Mouse (Mus musculus) liver, embryonic 12.5 days (tissue): ENCODE results near the gene Coro2b. TPM values are rescaled to one million over a fixed set of nuclear protein-coding genes. Genes with fewer than 3 reads are reported as not detected.
"Not testable (repeated sequence)": the region's sequence is repeated elsewhere in the genome, so short reads cannot be mapped to it uniquely, and the experiment has no call there.

Source experiments
- ATAC-seq: fragments of 200-750 bp; cut with Nextera tagmentation; 2 replicates; pipeline ENCODE4 v1.8.0; 2017; ENCODE audit warnings: moderate number of reproducible peaks, mild to moderate bottlenecking, moderate library complexity
- H3K27ac ChIP-seq: fragments of 300-500 bp; sonication (generic); 2 replicates; pipeline ENCODE4 v1.5.1; 2016; ENCODE audit warnings: mild to moderate bottlenecking
- H3K27me3 ChIP-seq: fragments of 300-500 bp; sonication (generic); replicated peaks from 2 replicates; pipeline ENCODE4 v1.6.1; 2016; ENCODE audit warnings: mild to moderate bottlenecking, moderate library complexity
- H3K36me3 ChIP-seq: fragments of 300-500 bp; sonication (generic); 2 replicates; pipeline ENCODE4 v1.6.1; 2016; ENCODE audit warnings: mild to moderate bottlenecking, moderate library complexity
- H3K4me1 ChIP-seq: fragments of 300-500 bp; sonication (generic); 2 replicates; pipeline ENCODE4 v1.6.1; 2016
- H3K4me2 ChIP-seq: fragments of 300-500 bp; sonication (generic); 2 replicates; pipeline ENCODE4 v1.6.1; 2016; ENCODE audit warnings: mild to moderate bottlenecking, moderate library complexity
- H3K4me3 ChIP-seq: fragments of 300-500 bp; sonication (generic); 2 replicates; pipeline ENCODE4 v1.5.1; 2016; ENCODE audit warnings: mild to moderate bottlenecking, moderate library complexity
- H3K9ac ChIP-seq: fragments of 300-500 bp; sonication (generic); 2 replicates; pipeline ENCODE4 v1.6.1; 2016; ENCODE audit warnings: mild to moderate bottlenecking, moderate library complexity
- H3K9me3 ChIP-seq: fragments of 300-500 bp; sonication (generic); replicated peaks from 2 replicates; pipeline ENCODE4 v1.6.1; 2016; ENCODE audit warnings: mild to moderate bottlenecking, moderate library complexity
- WGBS: fragments of 180-500 bp; shearing (Covaris S2); methylation state at CpG from one replicate; pipeline ENCODE4 v1.1.7; 2016; ENCODE audit not compliant: insufficient replicate concordance; 5-methylcytosine and 5-hydroxymethylcytosine counted together
- polyA plus RNA-seq: library from polyadenylated mRNA; unstranded; fragments of >200 nt; fragmentation: Nextera tagmentation; extraction: Ambion mirVana; gene quantifications from 2 replicates; pipeline ENCODE4 v1.2.1, GENCODE M21; 2016

Coro2b gene
- polyA plus RNA-seq, 1 experiment from 2014 or later, result 2.7 TPM

DNA sequence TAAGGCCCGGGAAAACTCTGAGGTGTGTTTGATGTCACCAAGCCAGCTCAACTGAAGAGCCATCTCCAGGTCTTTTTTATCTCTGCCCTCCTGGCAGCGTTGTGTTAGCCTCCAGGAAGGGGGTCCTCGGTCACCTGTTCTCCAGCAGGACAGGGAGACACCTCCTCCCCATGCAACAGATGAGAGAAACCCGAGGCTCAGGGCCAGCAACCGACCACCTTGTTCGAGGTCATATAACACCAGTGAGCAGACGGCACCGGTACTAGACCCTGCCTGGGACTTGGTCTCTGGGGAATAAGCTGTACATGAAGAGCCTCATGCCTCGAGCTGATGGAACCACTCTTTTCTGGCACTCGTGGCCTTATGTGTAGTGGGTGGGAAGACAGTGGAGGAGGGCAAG is 72.1 kb downstream of the Coro2b start:
- no peaks in the 10 kb centered on the region for H3K9me3 ChIP-seq
- no peaks in the 10 kb centered on the region for H3K36me3 ChIP-seq
- no peaks in the 10 kb centered on the region for H3K4me1 ChIP-seq
- H3K27me3 ChIP-seq, result no peaks in the 10 kb centered on the region
- H3K9ac ChIP-seq, result no peak overlapping the region
- ATAC-seq, result no peak
- no peak overlapping the region for H3K4me3 ChIP-seq
- no peak overlapping the region for H3K4me2 ChIP-seq
- 77% methylated on average over 10 of the region's 10 CpGs for WGBS
- H3K27ac ChIP-seq, result no peak overlapping the region

DNA sequence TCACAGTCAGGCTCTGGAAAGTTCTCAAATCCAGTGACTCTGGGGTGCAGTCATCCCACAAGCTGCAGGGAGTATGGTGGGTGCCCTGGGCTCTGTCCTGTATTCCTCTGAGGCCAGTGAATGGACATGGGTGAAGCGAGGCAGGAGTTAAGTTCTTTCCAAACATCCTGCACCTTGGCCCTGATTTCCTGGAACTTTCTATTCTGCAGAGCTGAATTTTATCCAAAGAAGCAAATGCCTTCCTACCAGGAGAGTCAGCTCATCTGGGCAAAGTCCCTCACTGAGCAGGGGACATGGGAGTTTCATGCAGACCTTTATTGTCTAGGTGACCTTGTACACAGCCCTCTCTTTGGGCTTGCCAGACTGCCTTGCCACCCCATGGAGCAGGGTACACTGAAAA is 75.1 kb downstream of the Coro2b start:
- H3K4me3 ChIP-seq, result no peak overlapping the region
- H3K4me2 ChIP-seq, result no peak overlapping the region
- WGBS, result 82% methylated on average over 1 of the region's 1 CpGs
- H3K9ac ChIP-seq, result no peak overlapping the region
- no peak overlapping the region for H3K27ac ChIP-seq
- H3K4me1 ChIP-seq, result no peaks in the 10 kb centered on the region
- no peaks in the 10 kb centered on the region for H3K36me3 ChIP-seq
- H3K27me3 ChIP-seq, result no peaks in the 10 kb centered on the region
- no peak for ATAC-seq
- H3K9me3 ChIP-seq, result no peaks in the 10 kb centered on the region

DNA sequence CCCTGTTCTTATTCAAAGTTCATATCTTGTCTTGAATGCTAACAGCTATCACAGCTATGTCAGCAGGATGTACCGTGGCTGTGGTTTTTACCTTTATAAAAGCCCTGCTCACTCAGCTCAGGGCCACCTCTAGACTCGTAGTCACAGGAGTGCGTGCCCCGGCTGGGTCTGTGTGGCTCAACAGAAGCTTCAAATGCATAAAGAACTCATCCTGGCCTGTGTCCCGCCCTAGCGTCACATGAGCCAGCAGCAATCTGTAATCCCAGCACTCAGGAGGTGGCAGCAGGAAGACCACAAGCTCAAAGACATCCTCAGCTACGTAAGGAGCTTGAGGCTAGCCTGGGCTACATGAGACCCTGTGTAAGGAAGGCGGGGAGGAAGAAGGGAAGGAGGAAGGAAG is 75.7 kb downstream of the Coro2b start:
- ATAC-seq, result no peak
- H3K27ac ChIP-seq, result no peak overlapping the region

DNA sequence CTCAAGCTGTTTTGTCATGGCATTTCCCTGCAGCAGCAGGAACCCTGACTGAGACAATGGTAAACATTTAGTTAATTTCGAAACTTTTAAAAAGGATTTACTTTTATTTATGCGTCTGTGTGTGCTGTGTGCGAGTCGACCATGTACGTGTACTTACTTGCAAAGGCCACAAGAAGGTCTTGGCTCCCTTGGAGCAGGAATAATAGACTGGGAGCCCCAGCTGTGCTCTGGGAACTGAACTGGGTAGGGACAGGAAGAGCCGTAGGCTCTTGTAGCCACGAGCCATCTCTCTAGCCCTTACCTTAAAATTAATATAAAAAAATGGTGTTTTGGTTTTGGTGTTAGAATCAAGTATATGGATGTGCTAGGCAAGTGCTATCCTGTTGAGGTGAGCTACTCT is 76.8 kb downstream of the Coro2b start:
- H3K9ac ChIP-seq, result no peak overlapping the region
- H3K9me3 ChIP-seq, result no peaks in the 10 kb centered on the region
- H3K4me2 ChIP-seq, result no peak overlapping the region
- peaks cover 11% of the 10 kb centered on the region; the same call in 1 of the 2 replicates for H3K4me1 ChIP-seq
- no peak for ATAC-seq
- no peaks in the 10 kb centered on the region for H3K27me3 ChIP-seq
- H3K4me3 ChIP-seq, result no peak overlapping the region
- WGBS, result 77% methylated on average over 7 of the region's 7 CpGs
- no peaks in the 10 kb centered on the region for H3K36me3 ChIP-seq
- no peak overlapping the region for H3K27ac ChIP-seq

More for the DNA sequence above, 75.7 kb downstream of the Coro2b start:
- Histone ChIP-seq H3K4me3 (no peak overlapping the region), H3K9me3 (no peaks in the 10 kb centered on the region), H3K4me1 (peaks cover under 1% of the 10 kb centered on the region; the same call in 1 of the 2 replicates), H3K4me2 (no peak overlapping the region), H3K9ac (no peak overlapping the region), H3K27me3 (no peaks in the 10 kb centered on the region), H3K36me3 (no peaks in the 10 kb centered on the region)
- 60% methylated on average over 8 of the region's 8 CpGs for WGBS

DNA sequence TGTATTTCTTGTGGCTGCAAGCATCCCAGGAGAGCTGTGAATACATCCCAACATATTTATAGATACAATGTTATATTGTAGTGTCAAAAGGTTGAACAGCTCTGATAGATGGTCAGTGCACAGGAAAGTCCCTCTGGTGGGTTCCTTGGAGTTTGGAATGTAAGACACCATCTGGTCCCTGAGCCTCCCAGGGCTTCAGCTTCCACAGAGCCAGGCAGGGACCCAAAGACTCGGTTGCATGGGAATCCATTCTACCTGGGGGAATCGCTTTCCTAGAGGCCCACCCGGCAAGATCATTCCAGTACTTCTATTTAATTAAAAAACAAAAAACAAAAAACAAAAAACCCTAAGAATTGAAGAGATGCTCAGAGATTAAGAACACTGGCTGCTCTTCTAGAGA is 78.4 kb downstream of the Coro2b start:
- H3K4me2 ChIP-seq, result no peak overlapping the region
- no peaks in the 10 kb centered on the region for H3K36me3 ChIP-seq
- no peak overlapping the region for H3K27ac ChIP-seq
- H3K4me1 ChIP-seq, result peaks cover 17% of the 10 kb centered on the region; the same call in 1 of the 2 replicates
- no peaks in the 10 kb centered on the region for H3K9me3 ChIP-seq
- no peak overlapping the region for H3K4me3 ChIP-seq
- H3K9ac ChIP-seq, result no peak overlapping the region
- ATAC-seq, result no peak
- 78% methylated on average over 3 of the region's 3 CpGs for WGBS
- H3K27me3 ChIP-seq, result no peaks in the 10 kb centered on the region

DNA sequence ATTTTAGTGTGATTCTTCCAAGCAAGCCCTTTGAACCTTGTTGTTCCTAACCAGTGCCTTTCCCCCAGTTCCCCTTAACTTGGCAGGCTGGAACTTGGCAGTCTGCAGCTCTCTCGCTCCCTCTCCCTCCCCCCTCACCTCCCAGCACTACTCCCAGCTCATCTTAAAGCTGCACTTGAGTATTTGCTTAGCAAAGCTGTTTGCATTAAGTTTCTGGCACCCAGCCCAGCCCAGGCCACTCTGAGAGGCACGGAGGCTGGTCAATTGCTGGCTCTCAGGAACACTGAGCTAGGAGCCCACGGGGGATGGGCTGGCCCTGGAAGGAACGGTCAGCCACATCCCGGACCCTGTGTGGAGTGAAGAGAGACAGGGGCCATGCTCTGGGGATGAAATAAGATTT is 80.8 kb downstream of the Coro2b start:
- Histone ChIP-seq H3K27ac (0 out of 2 replicates have a peak overlapping the region, but pooled peaks have one; percentile 27), H3K36me3 (no peaks in the 10 kb centered on the region), H3K9ac (no peak overlapping the region), H3K4me3 (no peak overlapping the region), H3K4me2 (no peak overlapping the region), H3K27me3 (no peaks in the 10 kb centered on the region), H3K9me3 (no peaks in the 10 kb centered on the region), H3K4me1 (peaks cover 35% of the 10 kb centered on the region)
- WGBS, result 42% methylated on average over 5 of the region's 5 CpGs
- no peak for ATAC-seq

DNA sequence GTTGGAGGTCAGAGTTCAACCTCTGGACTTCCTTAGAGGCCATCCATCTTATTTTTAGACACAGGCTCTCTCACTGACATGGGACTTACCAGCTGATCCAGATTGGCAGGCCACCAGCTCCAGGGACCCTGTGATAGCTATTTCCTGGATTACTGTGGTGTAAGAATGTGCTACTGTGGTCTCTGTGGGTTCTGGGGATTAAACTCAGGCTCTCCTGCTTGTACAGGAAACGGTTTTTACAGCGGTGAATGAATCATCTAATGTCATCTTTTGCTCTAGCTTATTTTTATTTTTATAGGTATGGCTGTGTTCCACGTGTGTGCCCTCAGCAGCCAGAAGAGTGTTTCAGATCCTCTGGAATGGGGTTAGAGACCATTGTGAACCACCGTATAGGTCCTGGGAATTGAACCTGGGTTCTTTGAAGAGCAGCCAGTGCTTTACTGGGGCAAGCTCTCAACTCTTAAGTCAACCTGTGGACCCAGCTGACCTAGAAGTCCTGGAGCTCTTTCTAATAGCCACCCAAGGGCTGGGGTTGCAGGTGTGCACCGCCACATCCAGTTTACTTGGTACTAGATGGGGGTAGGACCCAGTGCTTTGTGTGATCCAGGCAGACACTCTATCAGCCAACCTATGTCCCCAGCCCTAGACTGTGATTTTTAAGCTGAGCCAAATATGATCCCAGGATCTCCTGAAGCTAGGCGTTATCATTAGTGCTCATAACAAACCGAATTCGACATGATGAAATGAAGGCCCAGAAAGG is 81.5 kb downstream of the Coro2b start:
- H3K4me2 ChIP-seq, result no peak overlapping the region
- peaks cover 40% of the 10 kb centered on the region for H3K4me1 ChIP-seq
- H3K36me3 ChIP-seq, result no peaks in the 10 kb centered on the region
- no peak for ATAC-seq
- peak overlapping the region; percentile 27; the same call in 1 of the 2 replicates for H3K27ac ChIP-seq
- H3K4me3 ChIP-seq, result no peak overlapping the region
- WGBS, result 53% methylated on average over 8 of the region's 8 CpGs
- no peaks in the 10 kb centered on the region for H3K27me3 ChIP-seq
- H3K9ac ChIP-seq, result no peak overlapping the region
- no peaks in the 10 kb centered on the region for H3K9me3 ChIP-seq

DNA sequence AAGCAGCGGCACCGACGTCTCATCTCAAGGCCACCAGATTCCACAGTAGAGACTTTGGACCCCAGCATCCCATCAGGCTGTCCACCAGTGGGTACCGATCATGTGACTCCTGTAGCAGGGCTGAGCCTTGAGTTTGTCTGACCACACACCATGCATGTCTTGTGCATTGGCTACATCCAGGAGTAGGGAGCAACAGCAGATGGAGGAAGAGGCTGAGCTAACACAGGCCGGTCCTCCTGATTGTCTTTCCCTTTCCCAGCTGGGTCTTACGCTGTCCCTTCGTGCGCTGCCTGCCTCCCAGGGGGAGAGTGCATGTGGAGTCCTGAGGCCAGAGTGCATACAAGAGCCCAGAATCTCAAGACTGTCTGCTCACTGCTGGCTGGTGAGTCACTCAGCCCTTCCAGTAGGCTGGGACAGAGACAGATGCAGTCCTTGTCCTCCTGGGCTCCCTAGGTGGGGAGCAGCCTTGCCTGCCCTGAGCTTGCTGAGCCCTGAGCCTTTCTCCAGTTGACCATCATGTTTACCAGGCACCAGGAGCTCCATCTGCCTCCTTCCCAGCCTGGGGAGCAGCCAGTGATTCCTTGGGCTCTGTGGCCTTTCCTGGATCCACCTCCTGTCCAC is 84.4 kb downstream of the Coro2b start:
- WGBS, result 78% methylated on average over 8 of the region's 8 CpGs
- no peak overlapping the region for H3K27ac ChIP-seq
- no peaks in the 10 kb centered on the region for H3K36me3 ChIP-seq
- H3K27me3 ChIP-seq, result no peaks in the 10 kb centered on the region
- no peak overlapping the region for H3K4me2 ChIP-seq
- 0 out of 2 replicates have a peak, but pooled peaks have one; percentile 22 for ATAC-seq
- peaks cover 40% of the 10 kb centered on the region for H3K4me1 ChIP-seq
- peaks cover 5% of the 10 kb centered on the region; the same call in 1 of the 2 replicates for H3K9me3 ChIP-seq
- H3K9ac ChIP-seq, result no peak overlapping the region
- H3K4me3 ChIP-seq, result no peak overlapping the region

DNA sequence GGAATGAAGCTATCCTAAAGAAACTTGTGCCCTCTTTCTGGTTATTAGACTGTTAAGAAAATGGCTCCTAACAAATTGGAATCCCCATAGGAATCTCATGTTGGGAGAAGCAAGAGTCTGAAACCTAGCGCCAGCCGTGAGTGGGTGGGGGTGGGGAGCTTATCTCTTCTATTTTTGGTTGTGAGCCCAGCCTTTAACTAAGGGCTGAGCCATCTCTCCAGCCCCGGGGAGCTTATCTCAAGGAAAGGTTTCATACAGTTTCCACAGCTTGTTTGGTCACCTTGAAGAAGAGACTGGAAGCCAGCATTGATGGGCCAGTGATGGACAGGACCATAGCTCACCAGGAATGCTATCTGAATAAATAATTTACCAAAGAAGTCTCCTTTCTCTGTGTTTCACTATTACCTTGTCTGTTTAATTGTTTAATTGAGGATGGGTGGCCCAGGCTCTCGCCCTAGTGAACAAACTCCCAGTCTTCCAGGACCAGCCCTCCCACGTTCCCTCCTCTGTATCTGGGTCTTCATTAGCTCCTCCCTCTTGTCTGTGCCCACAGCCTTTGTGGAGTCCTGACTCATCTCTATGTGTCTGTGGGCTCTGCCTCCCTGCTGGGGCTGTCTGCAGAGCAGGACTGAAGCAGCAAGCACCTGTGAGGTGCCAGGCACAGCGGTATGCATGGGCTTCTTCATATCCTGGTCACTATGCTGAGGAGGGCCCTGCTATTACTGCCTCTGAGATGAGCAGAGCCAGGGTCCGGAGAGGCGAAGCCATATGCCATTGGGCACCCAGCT is 85.1 kb downstream of the Coro2b start:
- Histone ChIP-seq H3K27ac (peak overlapping the region; percentile 20; the same call in 1 of the 2 replicates), H3K36me3 (no peaks in the 10 kb centered on the region), H3K9ac (no peak overlapping the region), H3K4me2 (peak overlapping the region; percentile 40), H3K27me3 (no peaks in the 10 kb centered on the region), H3K9me3 (peaks cover 5% of the 10 kb centered on the region; the same call in 1 of the 2 replicates), H3K4me1 (peaks cover 40% of the 10 kb centered on the region), H3K4me3 (no peak overlapping the region)
- WGBS, result 43% methylated on average over 8 of the region's 8 CpGs
- ATAC-seq, result 0 out of 2 replicates have a peak, but pooled peaks have one; percentile 38

DNA sequence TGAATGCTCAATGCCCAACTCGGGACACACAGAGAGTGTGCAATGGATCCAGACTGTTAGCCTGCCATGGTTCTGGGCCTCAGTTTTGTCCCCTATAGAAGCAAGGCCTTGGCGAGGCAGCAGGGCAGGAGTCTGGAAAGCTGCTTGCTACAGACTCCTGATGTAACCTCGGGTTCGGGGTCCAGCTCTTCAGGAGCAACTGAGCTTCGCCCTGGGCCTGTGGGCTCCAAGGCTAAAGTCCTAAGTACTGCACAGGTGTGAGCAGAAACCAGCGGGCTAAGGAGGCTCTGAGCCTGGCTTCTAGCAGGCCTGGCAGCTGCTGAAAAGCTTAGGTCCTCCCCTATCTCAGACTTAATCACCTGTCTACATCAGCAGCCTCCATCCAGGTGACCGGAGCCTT is 86.0 kb downstream of the Coro2b start:
- no peaks in the 10 kb centered on the region for H3K36me3 ChIP-seq
- peak overlapping the region; percentile 40; the same call in 1 of the 2 replicates for H3K4me2 ChIP-seq
- no peak for ATAC-seq
- WGBS, result 57% methylated on average over 7 of the region's 7 CpGs
- peaks cover 37% of the 10 kb centered on the region for H3K4me1 ChIP-seq
- peaks cover 5% of the 10 kb centered on the region; the same call in 1 of the 2 replicates for H3K9me3 ChIP-seq
- no peak overlapping the region for H3K4me3 ChIP-seq
- no peak overlapping the region for H3K9ac ChIP-seq
- no peaks in the 10 kb centered on the region for H3K27me3 ChIP-seq
- no peak overlapping the region for H3K27ac ChIP-seq

DNA sequence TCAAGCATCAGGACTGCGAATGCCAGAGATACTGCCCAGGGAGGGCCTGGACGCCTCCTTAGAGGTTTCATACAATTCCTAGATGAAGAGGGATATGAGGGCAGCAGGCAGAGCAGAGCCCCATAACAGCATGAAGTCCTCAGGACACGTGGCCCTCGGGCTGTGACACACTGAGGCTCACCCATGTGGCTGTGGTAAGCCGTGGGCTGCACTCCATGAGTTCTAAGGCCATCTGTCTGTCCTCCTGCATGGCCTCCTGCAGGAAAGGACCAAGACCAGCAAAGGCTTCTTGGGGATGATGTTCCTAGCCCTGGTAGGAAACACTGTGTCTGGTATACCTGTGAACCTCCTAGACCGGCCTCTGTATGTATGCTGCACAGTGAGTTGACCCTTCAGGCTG is 86.5 kb downstream of the Coro2b start:
- Histone ChIP-seq H3K4me2 (no peak overlapping the region), H3K27me3 (no peaks in the 10 kb centered on the region), H3K9ac (no peak overlapping the region), H3K27ac (no peak overlapping the region), H3K4me3 (no peak overlapping the region), H3K9me3 (peaks cover 5% of the 10 kb centered on the region; the same call in 1 of the 2 replicates), H3K36me3 (no peaks in the 10 kb centered on the region), H3K4me1 (peaks cover 32% of the 10 kb centered on the region)
- ATAC-seq, result no peak
- 76% methylated on average over 6 of the region's 6 CpGs for WGBS

DNA sequence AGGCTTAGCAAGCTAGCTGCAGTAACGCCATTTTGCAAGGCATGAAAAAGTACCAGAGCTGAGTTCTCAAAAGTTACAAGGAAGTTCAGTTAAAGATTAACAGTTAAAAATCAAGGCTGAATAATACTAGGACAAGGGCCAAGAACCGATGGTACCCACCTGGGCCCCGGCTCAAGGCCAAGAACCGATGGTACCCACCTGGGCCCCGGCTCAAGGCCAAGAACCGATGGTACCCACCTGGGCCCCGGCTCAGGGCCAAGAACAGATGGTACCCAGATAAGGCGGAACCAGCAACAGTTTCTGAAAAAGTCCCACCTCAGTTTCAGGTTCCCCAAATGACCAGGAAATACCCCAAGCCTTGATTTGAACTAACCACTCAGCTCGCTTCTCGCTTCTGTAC is 89.5 kb downstream of the Coro2b start:
- not testable (repeated sequence) for H3K4me2 ChIP-seq, H3K36me3 ChIP-seq, H3K4me3 ChIP-seq, H3K9ac ChIP-seq, H3K27me3 ChIP-seq, ATAC-seq, H3K9me3 ChIP-seq, H3K27ac ChIP-seq
- H3K4me1 ChIP-seq, result peaks cover 19% of the 10 kb centered on the region
- WGBS, result 89% methylated on average over 7 of the region's 10 CpGs
